Mouse (Mus musculus) gonadal fat pad, adult 2 months (tissue): ENCODE measurements around the gene Atrnl1. TPM values are rescaled to one million over a fixed set of nuclear protein-coding genes. Genes with fewer than 3 reads are reported as not detected.
"Not testable (repeated sequence)": the region's sequence is repeated elsewhere in the genome, so short reads cannot be mapped to it uniquely, and the experiment has no call there.

Source experiments
- DNase-seq: peaks from one replicate; pipeline ENCODE4 v3.0.0-alpha.2; 2012; ENCODE audit warnings: low read depth
- polyA plus RNA-seq: library from polyadenylated mRNA; depleted of rRNA; stranded (reverse); fragments of >200 nt; gene quantifications from 2 replicates; pipeline ENCODE4 v1.2.3, GENCODE M21; 2012

Atrnl1 gene
- polyA plus RNA-seq, 1 experiment = 9.5 TPM

- DNase-seq = no peak
These were observed 353.0 kb downstream of the Atrnl1 start for GRCm38 (mm10) chr19:57963874-57964273.

- no peak for DNase-seq
These were observed 358.9 kb downstream of the Atrnl1 start for GRCm38 (mm10) chr19:57969766-57970165.

DNA sequence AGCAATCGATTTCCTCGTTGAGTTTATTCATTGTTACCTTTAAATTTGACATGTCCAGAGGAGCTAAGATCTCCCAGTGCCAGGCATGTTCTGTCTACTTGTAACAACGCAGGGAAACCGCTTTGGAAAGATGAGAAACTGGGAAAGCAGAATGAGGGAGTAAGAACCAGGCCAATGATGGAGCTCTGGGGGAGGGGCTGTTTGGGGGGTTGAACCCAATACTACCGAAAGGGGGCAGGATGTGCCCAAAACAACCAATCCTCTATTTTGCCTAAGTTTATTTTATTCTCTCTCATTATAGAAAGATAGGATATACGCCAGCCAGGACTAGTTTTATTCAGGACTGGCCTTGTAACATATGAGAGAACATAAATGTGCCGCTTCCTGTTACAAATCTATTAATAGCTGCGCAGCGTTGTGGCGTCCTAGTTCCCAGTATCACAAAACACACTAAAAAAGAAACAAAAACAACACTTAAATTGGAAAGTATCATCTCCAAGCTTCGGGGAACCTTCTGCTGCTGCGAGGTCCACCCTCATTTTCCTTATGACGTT is 359.6 kb downstream of the Atrnl1 start:
- DNase-seq = no peak

GRCm38 (mm10) chr19:57975201-57975600 is 364.4 kb downstream of the Atrnl1 start:
- DNase-seq = no peak

- no peak for DNase-seq
These were observed 375.4 kb downstream of the Atrnl1 start for GRCm38 (mm10) chr19:57985918-57986900.

DNA sequence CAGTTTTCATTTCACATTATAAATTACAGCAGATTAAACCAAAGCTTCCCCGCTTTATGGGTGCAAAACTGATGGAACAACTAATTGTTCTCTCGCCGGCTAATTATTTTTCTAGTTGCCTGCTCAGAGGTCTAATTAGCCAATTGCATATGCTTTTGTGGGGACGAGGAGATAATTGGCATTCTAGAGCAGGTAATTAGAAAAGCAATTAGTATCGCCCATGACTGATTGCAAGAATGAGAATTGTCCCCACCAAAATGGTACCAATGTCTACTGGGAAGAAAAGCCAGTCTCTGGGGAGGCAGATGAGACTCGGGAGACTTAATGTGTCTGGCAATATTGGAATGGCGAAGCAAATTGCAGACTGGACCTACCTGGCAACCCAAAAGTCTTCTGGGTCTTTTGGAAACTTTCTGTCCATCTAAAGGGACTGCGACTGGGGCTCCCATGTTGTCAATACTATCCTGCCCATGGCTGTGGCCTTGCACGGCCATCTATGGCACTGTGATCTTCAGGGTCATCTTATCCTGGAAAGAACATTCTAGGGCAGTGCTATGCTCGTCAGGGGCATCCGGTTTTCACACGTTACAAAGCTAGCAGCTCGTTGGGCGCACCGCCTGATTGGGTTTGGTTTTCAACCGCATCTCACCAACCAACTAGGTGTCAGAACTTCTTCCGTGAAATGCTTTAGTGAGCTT is 377.0 kb downstream of the Atrnl1 start:
- no peak for DNase-seq

GRCm38 (mm10) chr19:57988559-57989093 is 377.8 kb downstream of the Atrnl1 start:
- DNase-seq = no peak

DNA sequence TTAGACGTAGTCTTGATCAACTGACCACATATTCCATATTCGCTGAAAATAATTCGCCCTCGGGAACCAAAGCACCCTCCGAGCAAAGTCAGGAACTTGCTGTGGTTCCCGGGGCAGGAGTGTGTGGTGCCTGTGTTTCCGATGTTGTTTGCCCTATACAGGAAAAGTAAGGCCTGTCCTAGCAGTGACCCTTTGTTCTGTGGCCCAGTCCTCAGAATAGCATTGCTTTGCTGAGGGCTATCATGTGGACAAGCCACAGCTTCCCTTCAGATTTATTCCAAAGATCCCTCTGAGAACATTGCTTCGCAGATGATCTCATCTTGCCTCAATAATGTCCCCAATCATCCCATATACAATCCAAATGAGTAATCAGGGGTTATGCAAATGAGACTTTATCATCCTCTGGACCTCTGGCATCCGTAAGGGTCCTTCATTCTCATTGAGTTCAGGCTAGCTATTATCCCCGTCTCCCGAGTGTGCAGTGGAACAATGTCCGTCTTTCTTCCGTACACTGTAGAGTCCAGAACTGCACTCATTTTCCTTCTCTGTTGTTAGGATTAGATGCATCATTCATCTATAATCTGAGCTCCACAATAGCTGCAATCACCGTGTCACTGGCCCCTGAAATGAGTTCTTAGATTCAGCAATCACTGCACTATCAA is 380.4 kb downstream of the Atrnl1 start:
- DNase-seq = no peak

GRCm38 (mm10) chr19:57994174-57994833 is 383.5 kb downstream of the Atrnl1 start:
- DNase-seq = not testable (repeated sequence)

DNA sequence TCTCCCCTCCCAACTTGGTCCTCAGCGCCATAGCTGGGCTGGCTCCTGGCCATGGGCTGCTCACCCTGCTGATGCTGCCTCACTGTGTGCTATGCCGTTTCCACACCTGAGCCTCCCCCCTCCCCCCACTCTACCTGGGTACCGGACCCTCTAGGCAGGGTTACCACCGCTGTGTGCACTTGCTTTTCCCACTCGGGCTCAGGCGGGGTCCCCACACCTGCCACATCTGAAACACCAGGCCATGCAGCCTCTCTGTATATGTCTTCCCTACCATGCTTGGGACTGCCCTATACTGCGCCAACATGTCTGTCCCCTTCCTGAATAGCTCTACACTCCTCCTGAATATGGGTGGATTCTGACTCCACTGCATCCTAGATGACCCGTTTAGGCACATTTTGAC is 384.2 kb downstream of the Atrnl1 start:
- no peak for DNase-seq

DNA sequence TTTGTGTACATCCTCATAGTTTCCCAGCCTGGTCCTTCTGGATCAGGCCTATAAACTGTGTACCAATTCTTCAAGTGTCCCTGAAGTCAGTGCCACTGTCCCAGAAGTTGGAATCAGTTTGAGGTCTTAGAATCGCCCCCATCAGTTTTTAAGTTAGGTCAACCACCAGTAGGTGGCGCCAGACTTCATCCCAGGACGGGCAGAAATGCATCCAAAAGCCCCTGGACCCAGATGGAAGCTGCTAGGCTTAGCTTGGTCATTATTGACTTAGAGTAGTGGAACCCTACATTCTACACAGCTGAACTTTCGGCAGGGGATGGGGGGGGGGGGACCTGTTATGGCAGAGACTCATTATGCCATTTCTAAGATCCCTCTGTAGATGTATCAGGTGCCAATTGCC is 387.1 kb downstream of the Atrnl1 start:
- DNase-seq = no peak

DNA sequence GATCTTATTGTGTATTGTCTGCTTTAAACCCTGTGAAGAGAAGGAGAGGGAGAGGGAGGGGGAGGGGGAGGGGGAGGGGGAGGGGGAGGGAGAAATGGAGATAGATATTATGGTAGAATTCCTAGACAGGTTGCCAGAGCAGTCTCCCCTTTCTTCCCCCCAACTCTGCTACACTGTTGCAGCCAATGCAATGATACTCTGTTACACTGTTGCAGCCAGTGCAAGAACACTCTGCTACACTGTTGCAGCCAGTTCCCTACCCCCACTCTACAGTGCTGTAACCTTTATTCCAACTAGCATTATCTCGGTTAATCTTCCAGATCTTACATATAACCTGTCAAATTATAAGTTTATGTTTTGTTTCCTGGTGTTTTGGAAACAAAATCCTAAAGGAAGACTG is 400.8 kb downstream of the Atrnl1 start:
- no peak for DNase-seq

GRCm38 (mm10) chr19:58015741-58016140 is 404.9 kb downstream of the Atrnl1 start:
- no peak for DNase-seq

GRCm38 (mm10) chr19:58016561-58017453 is 406.0 kb downstream of the Atrnl1 start:
- DNase-seq = no peak

DNA sequence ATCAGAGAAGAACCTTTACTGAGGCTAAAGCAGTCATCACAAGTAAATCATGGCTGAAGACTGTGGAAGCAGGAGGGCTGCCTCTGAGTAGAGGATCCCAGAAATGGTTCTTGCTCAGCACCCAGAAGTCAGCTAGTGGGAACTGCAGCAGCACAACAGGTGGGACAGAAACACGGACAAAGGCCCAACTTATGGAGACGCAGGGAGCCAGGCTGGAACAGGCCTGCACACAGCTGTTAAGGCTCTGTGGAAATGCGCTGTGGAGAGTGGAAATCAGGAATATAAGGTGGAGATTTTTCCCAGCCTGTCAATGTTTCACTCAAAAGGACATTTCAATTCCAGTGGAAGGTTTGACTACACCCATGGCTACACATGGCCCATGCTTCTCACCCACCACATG is 406.6 kb downstream of the Atrnl1 start:
- no peak for DNase-seq

GRCm38 (mm10) chr19:58018698-58019097 is 407.9 kb downstream of the Atrnl1 start:
- DNase-seq = no peak

DNA sequence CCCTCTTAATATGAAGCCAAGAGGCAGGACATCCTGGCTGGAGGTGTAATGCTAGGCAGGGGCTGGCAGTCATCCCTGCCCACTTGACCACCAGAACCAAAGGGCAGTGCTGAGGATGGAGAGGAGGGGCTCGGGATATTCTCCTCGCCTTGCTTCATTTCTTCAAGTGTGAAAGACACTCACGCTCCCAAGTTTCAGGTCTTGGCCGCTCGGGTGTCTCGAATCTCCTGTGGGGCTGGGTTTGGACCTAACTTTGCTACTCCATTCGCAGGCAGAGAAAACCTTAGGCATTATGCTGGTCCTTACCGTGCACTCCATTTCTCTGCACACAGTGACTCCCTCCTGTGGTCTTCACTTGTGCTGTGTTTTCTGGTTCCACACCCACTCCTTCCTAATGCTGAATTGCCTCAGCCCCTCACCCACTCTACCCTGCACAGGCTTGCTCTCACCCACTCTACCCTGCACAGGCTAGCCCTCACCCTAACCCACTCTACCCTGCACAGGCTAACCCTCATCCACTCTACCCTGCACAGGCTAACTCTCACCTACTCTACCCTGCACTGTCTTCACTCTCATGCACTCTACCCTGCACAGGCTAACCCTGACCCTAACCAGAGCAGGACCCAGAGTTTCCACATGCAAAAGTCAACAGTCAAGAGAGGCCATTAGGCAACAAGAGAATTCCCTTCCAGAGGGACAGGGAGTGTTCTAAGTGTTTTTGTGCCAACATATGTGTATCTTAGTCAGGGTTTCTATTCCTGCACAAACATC is 410.9 kb downstream of the Atrnl1 start:
- DNase-seq = no peak

GRCm38 (mm10) chr19:58023216-58023825 is 412.5 kb downstream of the Atrnl1 start:
- no peak for DNase-seq

GRCm38 (mm10) chr19:58025053-58025452 is 414.2 kb downstream of the Atrnl1 start:
- no peak for DNase-seq
